Mouse (Mus musculus): Measurements from ENCODE around the gene Ikbkg.

DNA sequence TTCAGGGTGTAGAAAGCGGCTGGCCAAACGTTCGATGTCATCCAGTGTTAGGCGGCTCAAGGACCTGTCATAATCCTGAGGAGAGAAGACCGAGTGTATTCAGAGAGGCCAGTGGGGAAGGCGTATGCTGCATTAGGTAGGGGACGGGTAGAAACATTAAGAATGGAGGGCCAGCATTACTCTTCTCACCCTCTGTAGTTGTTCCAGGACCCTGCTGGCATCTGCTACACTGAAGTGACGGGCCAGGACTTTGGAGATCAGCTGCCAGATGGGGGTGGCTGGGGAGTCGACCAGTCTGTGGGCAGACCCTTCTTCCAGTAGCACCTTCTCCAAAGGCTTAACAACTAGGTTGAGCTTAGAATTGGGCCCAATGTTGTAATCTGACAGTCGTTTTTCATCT is 25.6 kb upstream of the Ikbkg start:
- TF ChIP-seq GATA1 (IDR thresholded peaks at IDR 0.05; ENCODE audit: borderline replicate concordance, low read length) = no peak
- no peak for TF ChIP-seq FLI1 (IDR thresholded peaks at IDR 0.05; ENCODE audit: low read length)

All from megakaryocyte, embryonic 14.5 days (primary cell).